Mouse (Mus musculus) olfactory bulb, adult 2 months (tissue): ENCODE measurements around the gene Bcas1. TPM values are rescaled to one million over a fixed set of nuclear protein-coding genes. Genes with fewer than 3 reads are reported as not detected.
A peak's percentile ranks its signal among the peaks of the same experiment; 100 is the strongest.

Source experiments
- H3K27ac ChIP-seq: fragments of 200-500 bp; 2 replicates; pipeline ENCODE4 v1.5.1; 2012; ENCODE audit warnings: low read depth, low read length; ENCODE audit not compliant: insufficient read depth
- H3K4me1 ChIP-seq: fragments of 200-500 bp; 2 replicates; pipeline ENCODE4 v1.6.1; 2012; ENCODE audit warnings: low read length; ENCODE audit not compliant: control insufficient read depth, insufficient read depth
- H3K4me3 ChIP-seq: fragments of 200-500 bp; 2 replicates; pipeline ENCODE4 v1.5.1; 2012; ENCODE audit warnings: mild to moderate bottlenecking, low read depth, low read length, moderate library complexity; ENCODE audit not compliant: insufficient read depth
- CTCF ChIP-seq: fragments of 200-500 bp; IDR thresholded peaks from 2 replicates; pipeline ENCODE4 v1.5.1; 2012; ENCODE audit warnings: low read depth, mild to moderate bottlenecking, low read length, moderate library complexity; ENCODE audit not compliant: insufficient read depth
- POLR2A ChIP-seq: fragments of 200-500 bp; IDR thresholded peaks from 2 replicates; pipeline ENCODE4 v1.6.1; 2012; ENCODE audit warnings: mild to moderate bottlenecking, low read depth, low read length, moderate library complexity; ENCODE audit not compliant: insufficient read depth
- WGBS: fragments of 180-500 bp; shearing (Covaris S2); methylation state at CpG from one replicate; pipeline ENCODE4 v1.1.7; 2018; 5-methylcytosine and 5-hydroxymethylcytosine counted together
- polyA plus RNA-seq: library from polyadenylated mRNA; stranded (reverse); fragments of >200 nt; gene quantifications from 2 replicates; pipeline ENCODE4 v1.2.4, GENCODE M21; 2012; ENCODE audit warnings: low replicate concordance; ENCODE audit not compliant: missing spikeins, insufficient read depth, insufficient read length

Gene Bcas1
- polyA plus RNA-seq, 1 experiment, result not detected

- Histone ChIP-seq H3K4me1 (peaks cover 7% of the 10 kb centered on the region; the same call in 1 of the 2 replicates), H3K4me3 (no peak overlapping the region), H3K27ac (0 out of 2 replicates have a peak overlapping the region, but pooled peaks have one; percentile 1)
- TF ChIP-seq CTCF, result no peak
- no peak for TF ChIP-seq POLR2A
- 62% methylated on average over 5 of the region's 5 CpGs for WGBS
Measured at GRCm38 (mm10) chr2:170345410-170345793, 82.2 kb downstream of the Bcas1 start.

- peaks cover 7% of the 10 kb centered on the region; the same call in 1 of the 2 replicates for H3K4me1 ChIP-seq
- H3K27ac ChIP-seq, result 0 out of 2 replicates have a peak overlapping the region, but pooled peaks have one; percentile 1
- H3K4me3 ChIP-seq, result no peak overlapping the region
- 49% methylated on average over 17 of the region's 18 CpGs for WGBS
- no peak for TF ChIP-seq POLR2A
- no peak for TF ChIP-seq CTCF
Measured at GRCm38 (mm10) chr2:170344502-170345409, 82.9 kb downstream of the Bcas1 start.

GRCm38 (mm10) chr2:170343819-170344317 lies 83.8 kb downstream of the Bcas1 start:
- WGBS, result 51% methylated on average over 10 of the region's 10 CpGs
- TF ChIP-seq POLR2A, result no peak
- no peak for TF ChIP-seq CTCF

GRCm38 (mm10) chr2:170343133-170343818 lies 84.4 kb downstream of the Bcas1 start:
- WGBS, result 43% methylated on average over 17 of the region's 17 CpGs
- H3K27ac ChIP-seq, result no peak overlapping the region
- TF ChIP-seq CTCF, result no peak
- H3K4me1 ChIP-seq, result peaks cover 7% of the 10 kb centered on the region; the same call in 1 of the 2 replicates
- H3K4me3 ChIP-seq, result no peak overlapping the region

More at GRCm38 (mm10) chr2:170343819-170344317, 83.8 kb downstream of the Bcas1 start:
- Histone ChIP-seq H3K27ac (no peak overlapping the region), H3K4me1 (peaks cover 7% of the 10 kb centered on the region; the same call in 1 of the 2 replicates), H3K4me3 (no peak overlapping the region)

GRCm38 (mm10) chr2:170342312-170342830 lies 85.3 kb downstream of the Bcas1 start:
- peaks cover 7% of the 10 kb centered on the region; the same call in 1 of the 2 replicates for H3K4me1 ChIP-seq
- H3K27ac ChIP-seq, result no peak overlapping the region
- WGBS, result 94% methylated on average over 12 of the region's 12 CpGs
- H3K4me3 ChIP-seq, result no peak overlapping the region
- no peak for TF ChIP-seq CTCF
- no peak for TF ChIP-seq POLR2A

- 85% methylated on average over 8 of the region's 8 CpGs for WGBS
- Histone ChIP-seq H3K4me3 (no peak overlapping the region), H3K27ac (no peak overlapping the region), H3K4me1 (peaks cover 7% of the 10 kb centered on the region; the same call in 1 of the 2 replicates)
- TF ChIP-seq POLR2A, result no peak
Measured at GRCm38 (mm10) chr2:170341179-170341578, 86.5 kb downstream of the Bcas1 start.

- WGBS, result 79% methylated on average over 9 of the region's 9 CpGs
- H3K4me1 ChIP-seq, result no peaks in the 10 kb centered on the region
- H3K27ac ChIP-seq, result no peak overlapping the region
- TF ChIP-seq CTCF (no peak), POLR2A (no peak)
- H3K4me3 ChIP-seq, result no peak overlapping the region
Measured at GRCm38 (mm10) chr2:170336266-170336760, 91.3 kb downstream of the Bcas1 start.

- 98% methylated on average over 5 of the region's 5 CpGs for WGBS
- TF ChIP-seq POLR2A (no peak), CTCF (no peak)
- Histone ChIP-seq H3K4me3 (no peak overlapping the region), H3K4me1 (no peaks in the 10 kb centered on the region), H3K27ac (no peak overlapping the region)
Measured at GRCm38 (mm10) chr2:170335168-170335567, 92.5 kb downstream of the Bcas1 start.
